Comparison of ENCODE assay signal across 28 mouse cellular contexts in genomic region chr11:94003346-94003745, GRCm38 (mm10). TPM values are rescaled to one million over a fixed set of nuclear protein-coding genes. Genes with fewer than 3 reads are reported as not detected.
"Had no signal": no experiment of that assay in that cellular context is flagged by ENCODE, and none has a peak within 500 bp of the region (broad histone marks: within the 10 kb centered on the region; RNA-seq: fewer than 3 reads in every experiment).

No protein-coding gene starts in this region.

- H3K36me3 ChIP-seq: heart, embryonic 15.5 days; hindbrain, embryonic 12.5 days; hindbrain, embryonic 13.5 days; hindbrain, embryonic 15.5 days; intestine, embryonic 15.5 days; kidney, embryonic 15.5 days had no signal

- H3K27me3 ChIP-seq: heart, embryonic 12.5 days; heart, embryonic 13.5 days; heart, embryonic 15.5 days; hindbrain, embryonic 12.5 days; hindbrain, embryonic 13.5 days; hindbrain, embryonic 15.5 days; intestine, embryonic 15.5 days; kidney, embryonic 15.5 days had no signal

- H3K9ac ChIP-seq: heart, embryonic 12.5 days; heart, embryonic 13.5 days; heart, embryonic 15.5 days; hindbrain, embryonic 12.5 days; hindbrain, embryonic 13.5 days; hindbrain, embryonic 14.5 days; hindbrain, embryonic 15.5 days; intestine, embryonic 15.5 days; kidney, embryonic 15.5 days had no signal

- DNase-seq: heart, adult 2 months; heart, postnatal 10 days; heart, postnatal 14 days; heart, postnatal 36 days; heart, postnatal 4 days; kidney, adult 11 months; kidney, adult 18-20 months; kidney, adult 8-10 months; kidney, postnatal 10 days; kidney, postnatal 4 days; layer of hippocampus, adult 9-11 months; layer of hippocampus, postnatal 36 days had no signal

- H3K27ac ChIP-seq: heart, adult 2 months; heart, embryonic 10.5 days; heart, embryonic 13.5 days; heart, embryonic 15.5 days; hindbrain, embryonic 10.5 days; hindbrain, embryonic 12.5 days; hindbrain, embryonic 13.5 days; hindbrain, embryonic 14.5 days; hindbrain, embryonic 15.5 days; hindbrain, postnatal 0 days; intestine, embryonic 15.5 days; kidney, embryonic 15.5 days; kidney, postnatal 0 days; layer of hippocampus, adult 2 months; left cerebral cortex, adult 2 months had no signal

- H3K4me3 ChIP-seq: heart, adult 2 months; heart, embryonic 10.5 days; heart, embryonic 12.5 days; heart, embryonic 13.5 days; heart, embryonic 15.5 days; hindbrain, embryonic 10.5 days; hindbrain, embryonic 12.5 days; hindbrain, embryonic 13.5 days; hindbrain, embryonic 15.5 days; intestine, embryonic 15.5 days; kidney, embryonic 15.5 days; layer of hippocampus, adult 2 months; left cerebral cortex, adult 2 months had no signal

RNA-seq across cellular contexts. Expression of gene Gm20390, which starts 35.3 kb away (rescaled TPM):
- total RNA-seq: hematopoietic stem cell, adult 5-6 weeks had no signal
